Mouse (Mus musculus): ENCODE measurements around the gene Rad51b. TPM values are rescaled to one million over a fixed set of nuclear protein-coding genes. Genes with fewer than 3 reads are reported as not detected.

The Rad51b gene
- polyA plus RNA-seq (2014; fragmentation: Illumina TruSeq; extraction: RNeasy Lipid Tissue Mini Kit (QIAGEN cat#74804); ENCODE audit: low read depth, low replicate concordance) = not detected

DNA sequence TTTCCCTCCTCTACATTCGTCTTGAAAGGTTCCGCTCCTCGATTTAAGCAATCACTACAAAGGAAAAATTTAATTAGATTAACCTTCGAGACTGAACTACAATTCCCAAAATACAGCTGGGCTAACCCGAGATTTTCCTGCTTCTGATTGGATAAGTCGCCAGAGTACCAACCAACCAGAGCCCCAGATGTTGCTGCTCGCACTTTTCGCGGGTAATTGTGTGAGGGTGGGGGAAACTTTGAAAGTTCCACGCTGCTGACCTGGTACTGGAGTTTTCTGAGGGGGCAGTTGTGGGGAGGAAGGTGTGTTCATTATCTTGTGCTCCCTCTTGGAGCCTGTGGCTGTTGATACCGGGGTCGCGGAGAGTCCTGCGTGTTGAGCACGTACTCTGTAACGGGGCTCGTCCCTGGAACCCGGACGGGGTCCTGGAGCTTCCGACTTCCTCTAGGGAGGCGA is at the start of gene Rad51b:
Rad51b (plus strand) TSS at position 162 of the 456 bp plus-strand sequence.

DNA sequence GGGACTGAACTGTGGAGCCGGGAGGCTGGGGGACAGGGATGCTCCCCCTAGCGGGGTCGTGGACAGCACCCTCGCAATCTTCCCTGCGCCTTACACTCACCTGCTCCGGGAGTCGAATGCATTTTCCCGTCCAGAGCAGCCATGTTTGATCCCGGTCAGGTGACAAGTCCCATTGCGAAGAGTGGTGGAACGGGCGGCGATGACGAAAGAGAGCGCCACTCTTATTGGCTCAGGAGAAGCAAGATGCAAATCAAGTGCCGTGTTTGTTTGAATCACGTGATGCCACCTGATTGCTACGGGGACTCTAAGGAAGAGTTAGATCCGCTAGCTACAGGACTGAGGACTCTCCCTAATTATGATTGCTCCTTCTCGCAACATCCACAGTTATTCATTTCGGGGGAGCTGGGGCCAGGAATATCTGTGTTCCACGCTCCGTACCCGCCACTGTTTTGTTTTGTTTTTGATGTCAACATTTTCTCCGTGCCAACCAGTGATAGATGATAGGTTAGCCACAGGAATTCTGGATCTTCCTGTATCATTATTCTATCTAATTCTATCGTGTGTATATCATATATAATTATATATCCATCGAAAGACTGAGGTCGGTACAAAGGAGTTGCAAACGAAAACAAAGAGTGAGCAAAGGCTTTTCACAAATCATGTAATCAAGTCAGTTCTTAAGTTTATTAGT is 811 bp upstream of the Rad51b start, which contains the start of gene Zfyve26:
Zfyve26 (minus strand) TSS at position 179 of the 691 bp plus-strand sequence.

Other genes with a start within 250 kb of the Rad51b start
- 33.4 TPM for gene Pigh, start 207.6 kb upstream of the Rad51b start, polyA plus RNA-seq (2014; fragmentation: Illumina TruSeq; extraction: RNeasy Lipid Tissue Mini Kit (QIAGEN cat#74804); ENCODE audit: low read depth, low replicate concordance)
- 108 TPM for gene Arg2, start 166.5 kb upstream of the Rad51b start, polyA plus RNA-seq (2014; fragmentation: Illumina TruSeq; extraction: RNeasy Lipid Tissue Mini Kit (QIAGEN cat#74804); ENCODE audit: low read depth, low replicate concordance)
- gene Vti1b, start 124.6 kb upstream of the Rad51b start, polyA plus RNA-seq (2014; fragmentation: Illumina TruSeq; extraction: RNeasy Lipid Tissue Mini Kit (QIAGEN cat#74804); ENCODE audit: low read depth, low replicate concordance) = 152 TPM
- 31.7 TPM for gene Rdh11, start 105.0 kb upstream of the Rad51b start, polyA plus RNA-seq (2014; fragmentation: Illumina TruSeq; extraction: RNeasy Lipid Tissue Mini Kit (QIAGEN cat#74804); ENCODE audit: low read depth, low replicate concordance)
- 0.93 TPM for gene Rdh12, start 88.4 kb upstream of the Rad51b start, polyA plus RNA-seq (2014; fragmentation: Illumina TruSeq; extraction: RNeasy Lipid Tissue Mini Kit (QIAGEN cat#74804); ENCODE audit: low read depth, low replicate concordance)
- 9.1 TPM for gene Zfyve26, start 978 bp upstream of the Rad51b start, polyA plus RNA-seq (2014; fragmentation: Illumina TruSeq; extraction: RNeasy Lipid Tissue Mini Kit (QIAGEN cat#74804); ENCODE audit: low read depth, low replicate concordance)